Mouse (Mus musculus): ENCODE measurements around the gene Ifna2.

The Ifna2 gene

DNA sequence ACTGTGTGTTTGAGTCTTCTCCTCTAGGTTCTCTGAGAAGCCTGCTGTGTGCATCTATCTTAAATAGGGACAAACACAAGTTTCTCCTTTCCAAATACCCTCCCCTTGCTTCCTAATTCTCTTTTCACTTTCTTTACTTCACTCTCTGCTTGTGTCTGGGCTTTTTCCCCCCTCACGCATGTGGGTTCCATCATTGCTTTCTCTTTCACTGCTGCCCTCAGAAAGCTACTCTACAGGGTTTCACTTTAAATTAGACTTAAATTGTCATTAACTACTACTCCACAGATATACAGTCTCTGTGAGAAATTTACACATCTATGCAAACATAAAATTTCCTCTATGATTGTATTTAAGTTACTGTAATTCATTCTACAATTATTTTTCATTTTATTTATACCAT, at the start of gene Ifna2:
Gene Ifna2, minus strand, starts transcription at position 101 of the 400 bp plus-strand sequence.
- no peak for DNase-seq

DNA sequence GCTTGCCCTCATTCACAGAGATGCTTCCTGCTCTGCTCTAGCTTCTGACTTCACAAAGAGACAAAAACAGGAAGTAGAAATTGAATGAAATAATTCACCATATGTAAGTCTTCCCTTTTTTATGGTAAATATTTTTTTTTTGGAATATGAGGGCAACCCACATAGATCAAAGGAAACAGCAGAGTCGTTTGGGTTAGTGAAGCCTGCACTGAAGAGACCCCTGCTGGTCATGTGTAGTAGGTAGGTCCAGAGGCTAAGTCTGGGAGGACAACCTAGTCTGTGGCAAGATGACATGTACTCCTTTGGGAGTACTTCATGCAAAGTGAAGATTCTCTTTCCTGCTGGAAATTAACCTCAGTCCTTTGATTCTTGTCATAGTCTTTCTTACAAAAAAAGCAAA, 43.6 kb upstream of the Ifna2 start:
- DNase-seq: peak; percentile 48

DNA sequence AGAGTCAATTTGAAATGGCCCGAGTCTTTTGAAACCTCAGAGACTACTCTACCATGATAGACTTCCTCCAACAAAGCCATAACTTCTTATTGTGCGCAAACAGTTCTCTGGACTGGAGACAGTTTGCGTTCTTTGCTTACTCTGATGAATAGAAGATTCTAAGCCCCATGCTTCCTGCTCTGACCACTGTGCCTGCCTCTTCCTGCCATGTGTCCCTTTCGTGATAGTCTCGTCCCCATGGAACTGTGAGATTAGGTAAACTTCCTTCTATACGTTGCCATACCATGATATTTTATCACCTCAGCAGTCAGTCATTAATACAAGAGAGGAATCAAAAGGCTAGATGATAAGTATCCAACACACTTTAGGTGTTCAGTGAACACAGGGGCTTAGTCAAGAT, 43.0 kb upstream of the Ifna2 start:
- DNase-seq: peak; percentile 24

DNA sequence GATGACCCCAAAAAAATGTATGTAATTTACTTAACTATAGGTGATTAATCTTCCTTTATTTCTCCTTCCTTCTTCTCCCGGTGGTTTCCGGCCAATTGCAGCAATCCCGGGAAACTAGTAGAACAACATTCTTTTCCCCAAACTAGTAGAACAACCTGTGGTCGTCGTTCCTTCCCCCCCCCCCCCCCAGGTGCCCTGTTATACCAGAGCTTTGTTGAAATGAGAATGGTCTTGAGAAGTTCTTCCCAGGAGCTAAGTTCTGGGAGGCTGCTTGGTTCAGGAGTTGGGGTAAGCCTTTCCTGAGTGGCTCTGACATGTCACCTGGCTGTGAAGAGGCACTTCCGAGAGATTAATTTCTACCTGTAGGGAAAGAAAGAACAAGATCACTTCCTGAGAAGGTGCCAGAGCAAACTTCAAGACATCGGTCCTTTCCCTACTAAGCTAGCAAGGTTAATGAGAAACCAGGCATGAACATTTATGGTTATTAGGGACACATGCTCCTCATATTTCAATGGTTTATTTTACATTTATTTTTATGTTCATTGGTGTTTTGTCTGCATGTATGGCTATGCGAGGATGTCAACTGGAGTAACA, 39.9 kb upstream of the Ifna2 start:
- DNase-seq: peak; percentile 42

DNA sequence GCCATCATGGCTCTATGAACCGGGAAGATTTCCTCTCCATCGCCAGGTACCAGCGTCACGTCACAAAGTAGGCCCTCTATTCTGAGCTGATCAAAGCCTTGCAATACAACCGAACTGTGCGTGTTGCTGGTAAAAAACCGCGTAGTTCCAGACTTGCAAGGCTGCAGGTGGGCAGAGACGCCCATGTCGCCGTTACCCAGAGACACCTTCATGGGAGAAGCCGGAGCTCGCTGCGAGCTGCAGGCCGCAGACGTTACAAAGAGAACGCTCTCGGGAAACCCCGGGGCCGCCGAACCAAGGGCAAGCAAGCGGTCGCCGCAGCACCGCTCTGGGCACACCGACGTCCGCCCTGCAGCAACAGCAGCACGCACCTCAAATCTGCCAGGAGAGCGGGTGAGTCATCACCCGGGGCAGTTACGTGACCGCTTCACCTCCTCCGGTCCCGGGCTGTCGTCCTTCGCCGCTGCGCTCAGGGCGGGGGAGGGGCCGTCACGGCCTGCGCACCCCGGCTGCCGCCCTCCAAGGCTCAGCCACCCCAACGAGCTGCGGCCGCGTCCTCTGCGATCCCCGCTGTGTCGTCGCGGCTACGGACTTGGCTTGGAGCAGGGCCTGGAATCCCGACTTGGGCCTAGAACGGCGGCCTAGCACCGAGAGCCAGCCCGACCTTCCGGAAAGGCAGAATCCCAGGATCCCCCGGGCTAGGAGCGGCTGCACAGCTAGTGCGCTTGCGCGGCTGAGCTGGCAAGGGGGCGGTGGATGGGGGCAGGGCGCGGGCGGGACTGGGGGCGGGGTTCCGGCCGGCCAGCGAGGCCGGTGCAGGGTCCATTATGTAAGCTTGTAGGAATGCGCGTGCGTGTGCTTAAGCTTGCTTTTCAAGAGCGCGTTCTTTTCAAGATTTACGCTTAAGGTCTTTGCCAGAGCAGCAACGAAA, 38.3 kb upstream of the Ifna2 start, which contains the start of the genes Gm26566 and Klhl9:
Gene Gm26566, plus strand, starts transcription at position 15 of the 931 bp plus-strand sequence.
Gene Klhl9, minus strand, starts transcription at position 675 of the 931 bp plus-strand sequence.
- peak; percentile 99 for DNase-seq

DNA sequence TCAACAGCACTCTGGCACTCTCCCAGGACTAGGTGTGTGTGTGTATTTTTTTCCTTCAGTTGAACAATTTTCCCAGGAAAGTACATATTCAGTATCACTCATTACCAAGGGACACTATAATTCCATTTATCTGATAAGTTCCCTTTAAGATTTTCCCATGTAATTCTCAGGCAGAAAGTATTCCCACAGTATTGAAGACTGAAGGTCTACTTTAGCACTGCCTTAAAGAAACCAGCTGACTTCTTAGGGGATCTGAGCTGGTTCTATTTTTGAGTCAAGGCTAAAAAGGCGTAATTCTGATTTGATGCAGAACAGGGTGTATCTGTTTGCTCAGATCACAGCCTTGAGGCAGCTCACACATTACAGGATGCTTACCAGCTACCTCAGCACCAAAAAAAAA, 35.0 kb upstream of the Ifna2 start:
- DNase-seq: no peak

DNA sequence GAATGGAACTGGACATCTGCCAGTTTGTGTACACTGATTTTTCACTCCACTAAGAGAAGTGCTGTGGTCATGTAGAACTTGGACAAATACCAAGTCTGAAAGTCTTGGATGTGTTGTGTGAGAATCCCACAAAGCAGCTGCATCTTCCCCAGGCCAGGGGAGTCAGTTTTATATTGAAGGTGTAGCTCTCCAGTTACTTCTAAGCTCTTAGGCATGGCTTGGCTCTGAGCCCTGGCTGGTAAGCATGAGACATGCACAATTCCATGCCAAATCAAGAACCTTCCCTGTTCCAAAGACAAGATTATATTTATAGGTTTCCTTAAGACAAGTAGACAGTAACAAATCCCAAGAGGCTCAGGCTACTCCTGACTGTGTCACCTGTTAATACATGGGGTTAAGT, 31.3 kb upstream of the Ifna2 start:
- peak; percentile 88 for DNase-seq

DNA sequence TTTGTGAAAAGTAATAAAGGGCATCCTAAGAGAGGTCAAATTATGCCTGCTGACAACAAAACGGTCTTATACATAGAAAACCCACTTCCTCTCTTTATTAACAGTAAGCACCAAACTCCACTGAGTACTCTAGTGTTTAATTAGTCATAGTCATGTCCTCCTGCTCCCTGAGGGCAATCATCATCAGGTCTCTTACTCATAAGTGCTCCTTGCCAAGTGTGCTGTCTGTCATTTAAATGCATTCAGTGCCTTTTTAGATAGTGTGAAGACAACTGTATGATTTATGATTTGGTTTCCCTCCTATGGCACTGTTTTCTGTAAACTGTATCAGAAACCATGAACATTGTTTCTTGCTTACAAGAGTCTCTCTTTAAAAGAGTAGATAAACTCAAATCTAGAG, 30.6 kb upstream of the Ifna2 start:
- DNase-seq: no peak

DNA sequence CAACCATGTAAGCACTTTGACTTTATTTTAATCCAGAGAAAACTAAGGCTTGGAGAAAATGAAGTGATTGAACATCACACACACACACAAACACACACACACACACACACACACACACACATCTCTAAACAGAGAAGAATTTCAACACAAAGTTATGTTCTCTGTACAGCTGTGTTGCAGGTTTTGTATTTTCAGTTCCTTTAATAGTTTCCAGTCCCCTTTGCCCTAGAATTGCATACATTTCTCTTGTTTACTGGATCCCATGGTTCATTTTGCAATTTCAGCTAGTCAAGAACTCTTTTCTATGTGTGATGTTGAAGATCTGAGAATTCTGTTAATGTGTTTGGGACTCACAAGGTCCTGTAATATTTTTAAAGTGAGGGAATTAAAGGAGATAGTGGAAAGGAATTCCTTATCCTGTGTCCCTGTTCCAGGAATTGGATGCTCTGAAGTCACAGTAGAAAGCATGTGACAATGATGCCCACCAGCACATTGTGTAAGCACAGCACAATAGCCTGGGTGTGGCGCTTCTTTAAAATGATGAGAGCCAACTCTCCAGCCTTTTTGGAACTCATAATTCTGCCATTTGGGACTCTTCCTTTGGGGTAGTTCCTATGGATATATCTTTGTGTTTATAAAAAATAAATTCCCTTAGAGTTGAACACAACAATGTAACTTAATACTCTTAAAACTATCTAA, 23.6 kb upstream of the Ifna2 start:
- DNase-seq: peak; percentile 81

DNA sequence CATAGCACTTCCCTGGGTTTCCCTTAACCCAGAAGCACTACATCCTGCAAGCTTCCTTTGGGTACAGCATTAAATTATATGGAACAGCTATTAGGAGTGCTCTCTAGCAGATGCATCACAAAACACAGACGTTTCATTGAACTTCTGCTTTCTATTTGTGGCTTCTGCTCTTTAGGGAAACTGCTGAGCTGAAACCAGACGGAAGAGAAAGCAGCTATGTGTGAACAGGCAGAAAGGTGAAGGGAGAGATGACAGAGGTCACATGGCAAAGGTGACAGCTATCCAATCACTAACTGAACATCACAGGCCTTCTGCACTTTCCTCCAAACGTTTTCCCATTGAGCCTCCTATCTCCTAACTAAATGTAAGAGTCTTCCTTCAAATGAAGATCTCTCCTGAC, 22.2 kb upstream of the Ifna2 start:
- peak; percentile 88 for DNase-seq

DNA sequence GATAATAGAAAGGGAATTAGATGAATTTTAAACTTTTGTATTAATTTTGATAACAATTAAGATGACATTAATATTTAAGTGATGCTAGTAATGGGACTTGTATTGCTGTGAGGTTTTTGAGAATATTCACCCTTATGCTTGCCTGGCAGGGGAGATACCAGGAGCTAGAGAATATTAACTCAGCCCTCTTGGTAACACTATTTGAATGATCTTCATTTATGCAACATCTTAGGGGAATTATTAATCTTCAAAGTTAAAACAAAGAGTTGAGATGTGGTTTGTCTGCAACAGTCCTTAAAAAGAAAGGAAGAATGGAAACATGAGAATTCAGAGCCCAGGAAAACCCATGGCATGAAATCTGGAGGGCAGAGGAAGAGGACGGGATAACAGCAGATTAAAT, 15.6 kb upstream of the Ifna2 start:
- no peak for DNase-seq

DNA sequence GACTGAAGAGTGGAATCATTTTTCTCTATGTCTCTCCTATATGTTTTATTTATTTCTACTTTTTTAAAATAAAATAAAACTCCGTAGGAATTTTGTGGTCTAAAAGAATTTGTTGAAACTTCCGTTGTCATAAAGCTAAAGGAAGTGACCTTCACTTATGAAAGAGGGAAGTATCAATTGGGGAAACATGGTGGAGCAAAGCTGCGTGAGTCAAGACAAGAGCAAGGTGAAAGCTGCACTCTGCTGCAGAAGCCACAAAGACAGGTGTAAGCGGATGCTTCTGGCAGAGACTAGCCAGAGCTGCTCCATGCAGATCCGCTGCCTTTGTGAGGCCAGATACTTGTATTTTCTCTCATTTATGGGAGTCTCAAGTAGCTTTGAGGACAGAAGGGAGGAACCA, 15.1 kb upstream of the Ifna2 start:
- DNase-seq: no peak

DNA sequence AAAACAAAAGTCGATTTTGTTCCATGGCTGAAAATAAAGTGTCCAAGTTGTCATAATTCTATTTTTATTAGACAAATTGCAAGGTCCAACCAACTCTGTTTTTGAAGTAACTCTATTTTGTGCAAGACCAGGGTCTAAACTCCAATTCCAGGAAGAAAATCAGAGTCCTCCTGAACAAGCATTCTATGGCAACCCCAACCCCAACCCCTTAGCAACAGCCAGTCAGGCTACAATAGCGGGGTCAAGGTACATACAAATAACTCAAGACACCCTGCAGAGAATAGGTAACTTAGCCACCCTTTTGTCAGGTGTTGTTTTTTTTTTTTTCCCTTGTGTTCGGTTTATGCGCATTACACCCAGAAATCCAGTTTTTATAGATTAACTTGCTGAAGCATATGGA, 14.0 kb upstream of the Ifna2 start:
- no peak for DNase-seq

DNA sequence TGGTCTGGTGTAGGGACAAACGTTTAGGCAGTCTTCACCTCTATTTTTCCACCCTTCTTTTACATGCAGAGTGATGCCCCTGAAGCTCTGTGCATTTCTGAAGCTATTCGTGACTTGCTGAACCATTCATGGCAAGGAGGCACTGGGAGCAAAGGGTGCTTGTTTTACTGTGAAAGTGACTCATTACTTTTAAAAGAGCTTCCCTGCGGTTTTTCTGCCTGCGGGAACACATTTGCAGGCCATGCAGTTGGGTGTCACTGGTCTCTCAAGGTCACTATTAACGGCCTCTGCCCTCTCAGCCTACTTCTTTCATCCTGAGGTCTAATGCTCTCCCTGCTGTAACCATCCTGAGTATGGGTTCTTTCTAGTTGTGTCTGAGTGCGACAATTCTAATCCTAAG, 13.4 kb upstream of the Ifna2 start:
- no peak for DNase-seq

DNA sequence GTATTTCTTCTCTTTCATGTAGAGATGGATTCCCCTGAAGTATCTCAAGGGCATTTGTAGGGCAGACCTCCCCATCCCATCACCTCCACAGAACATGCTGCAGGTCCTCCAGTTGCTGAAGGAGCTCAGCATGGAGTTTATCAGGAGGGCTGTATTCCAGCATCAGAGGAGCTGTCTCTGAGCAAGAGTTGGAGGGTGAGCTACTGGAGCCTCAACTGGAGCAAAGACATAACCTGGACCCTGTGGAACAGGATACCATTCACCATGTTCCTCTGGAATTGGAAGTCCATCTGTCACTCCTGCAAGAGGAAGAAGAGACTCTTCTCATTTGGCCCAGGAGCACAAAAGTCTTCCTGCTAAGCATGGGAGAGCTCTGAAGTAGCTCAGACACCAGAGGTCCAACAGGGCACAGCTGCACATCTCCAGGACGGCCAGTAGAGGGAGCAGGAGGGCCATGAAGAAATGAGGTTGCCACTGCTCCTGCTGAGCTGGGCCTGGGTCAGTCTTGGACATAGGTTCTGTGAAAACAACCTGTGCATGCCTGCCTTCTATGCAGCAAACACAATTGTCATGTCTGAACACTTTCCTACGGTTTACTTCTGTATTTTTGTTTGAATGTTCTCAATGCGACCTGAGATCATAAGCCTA, 12.6 kb upstream of the Ifna2 start:
- peak; percentile 94 for DNase-seq

DNA sequence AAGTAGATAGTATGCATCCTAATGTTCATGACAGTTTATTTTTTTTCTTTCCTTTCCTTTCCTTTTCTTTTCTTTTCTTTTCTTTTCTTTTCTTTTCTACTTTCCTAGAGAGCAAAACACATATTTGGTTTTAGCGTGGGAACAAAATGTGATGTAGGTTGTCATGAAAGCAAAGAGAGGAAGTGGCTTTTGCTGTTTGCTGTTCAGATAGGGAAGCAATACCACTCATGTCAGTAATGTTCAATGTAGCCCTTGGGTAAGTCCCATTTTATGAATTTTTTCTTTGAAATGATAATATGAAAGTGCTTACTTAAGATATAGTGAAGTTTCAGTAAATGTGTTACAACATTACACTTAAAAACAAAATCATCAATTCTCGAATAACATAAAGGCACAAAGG, 9.7 kb upstream of the Ifna2 start:
- DNase-seq: no peak

DNA sequence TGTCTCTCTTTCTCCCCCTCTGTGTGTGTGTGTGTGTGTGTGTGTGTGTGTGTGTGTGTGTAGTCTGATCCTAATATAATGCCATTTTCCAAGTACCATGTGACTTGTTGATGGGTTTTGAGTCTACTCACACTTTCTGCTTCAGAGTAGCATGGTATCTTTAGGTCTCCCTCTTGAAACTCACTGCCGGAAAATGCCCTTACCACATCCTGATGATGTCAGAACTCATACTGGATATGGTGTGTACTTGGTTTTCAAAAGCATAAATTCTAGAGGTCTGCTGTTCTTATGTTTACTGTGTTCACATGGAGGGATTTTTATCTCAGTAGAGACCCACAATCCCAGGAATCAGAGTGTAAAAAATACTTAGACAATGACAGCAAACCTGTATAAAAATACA, 8.8 kb upstream of the Ifna2 start:
- DNase-seq: no peak

DNA sequence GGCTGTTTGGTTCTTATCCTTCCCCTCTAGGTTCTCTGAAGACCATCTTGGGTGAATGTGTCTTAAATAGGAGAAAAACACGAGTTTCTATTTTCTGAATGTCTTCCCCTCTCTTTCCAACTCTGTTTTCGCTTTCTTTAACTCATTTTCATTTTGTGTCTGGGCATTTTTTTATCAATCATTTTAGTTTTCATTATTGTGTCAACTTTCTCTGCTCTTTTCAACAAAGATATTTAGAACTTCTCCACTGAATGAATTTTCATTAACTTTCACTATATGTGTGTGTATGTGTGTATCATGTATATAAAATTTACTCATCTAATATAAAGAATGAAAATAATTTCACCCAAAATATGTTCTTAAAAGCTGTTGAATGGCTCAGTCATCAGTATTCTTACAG, 7.5 kb upstream of the Ifna2 start, which contains the start of gene Ifnab:
Gene Ifnab, minus strand, starts transcription at position 101 of the 400 bp plus-strand sequence.
- no peak for DNase-seq

DNA sequence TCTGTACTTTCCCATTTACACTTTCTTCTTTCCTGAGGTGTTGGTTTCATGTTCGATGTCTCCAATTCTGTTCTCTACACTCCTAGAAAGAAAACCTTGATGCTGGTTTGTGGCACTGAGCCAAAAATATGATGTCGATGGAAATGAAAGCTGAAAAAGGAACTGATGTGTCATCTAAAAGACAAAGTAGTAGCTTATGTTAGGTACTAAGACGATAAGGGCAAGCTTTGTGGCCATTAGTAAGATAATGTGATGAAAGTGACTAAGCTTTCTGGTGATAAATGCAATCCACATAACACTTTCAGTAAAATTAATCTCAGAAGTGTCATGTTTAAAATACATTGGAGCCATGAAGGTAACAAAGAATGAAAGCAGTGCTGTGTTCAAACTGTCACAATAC, 2.4 kb downstream of the Ifna2 start:
- DNase-seq: no peak

DNA sequence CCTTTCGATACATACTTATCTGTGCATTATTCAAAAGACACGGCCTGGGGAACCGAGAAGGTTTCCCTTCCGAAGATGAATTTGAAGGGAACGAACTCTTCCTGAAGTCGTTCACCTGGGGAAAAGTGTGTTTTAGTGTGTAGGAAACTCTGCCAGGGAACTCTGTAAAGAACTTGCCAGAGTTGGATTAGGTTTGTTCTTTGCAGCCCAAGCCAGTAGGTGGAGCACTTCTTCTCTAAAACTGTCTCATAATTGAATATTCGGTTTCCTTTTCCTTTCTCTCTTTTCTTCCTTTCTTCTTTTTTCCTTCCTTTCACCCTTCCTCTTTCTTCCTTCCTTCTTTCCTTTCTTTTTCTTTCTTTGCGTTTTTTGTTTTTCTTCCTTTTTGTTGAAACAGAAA, 3.4 kb downstream of the Ifna2 start:
- no peak for DNase-seq

DNA sequence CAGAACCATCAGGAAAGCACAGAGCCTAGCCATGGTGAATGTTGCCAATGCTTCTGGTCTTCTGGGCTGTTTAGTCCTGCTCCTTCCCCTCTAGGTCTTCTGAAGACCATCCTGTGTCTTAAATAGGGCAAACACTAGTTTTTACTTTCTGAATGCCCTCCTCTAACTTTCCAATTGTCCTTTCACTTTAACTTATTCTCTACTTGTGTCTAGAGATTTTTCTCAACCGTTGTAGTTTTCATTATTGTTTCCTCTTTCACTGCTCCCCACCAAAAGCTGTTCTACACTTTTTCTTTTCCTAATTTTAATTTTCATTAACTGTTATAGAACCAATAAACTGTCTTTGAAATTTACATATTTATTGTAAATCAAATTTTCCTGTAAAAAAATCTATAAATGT, 6.9 kb downstream of the Ifna2 start, which contains the start of gene Ifna16:
Gene Ifna16, minus strand, starts transcription at position 101 of the 400 bp plus-strand sequence.
- DNase-seq: no peak

DNA sequence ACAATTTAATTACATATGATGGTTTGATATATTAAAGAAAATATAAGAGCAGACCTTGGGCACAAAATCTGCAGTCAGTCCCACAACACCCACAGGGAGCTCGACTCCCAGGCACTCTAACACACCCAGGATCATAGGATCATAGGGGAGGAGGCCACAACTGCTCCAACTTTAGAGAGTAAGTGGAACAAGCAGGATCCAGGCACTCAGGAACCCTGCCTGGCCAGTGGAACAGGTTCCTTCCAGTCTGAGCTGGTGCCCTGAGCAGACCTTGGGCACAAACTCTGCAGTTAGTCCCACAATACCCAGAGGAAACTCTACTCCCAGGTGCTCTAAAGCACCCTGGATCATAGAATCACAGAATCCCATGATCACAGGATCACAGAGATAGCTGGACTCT, 28.3 kb downstream of the Ifna2 start:
- peak; percentile 72 for DNase-seq

DNA sequence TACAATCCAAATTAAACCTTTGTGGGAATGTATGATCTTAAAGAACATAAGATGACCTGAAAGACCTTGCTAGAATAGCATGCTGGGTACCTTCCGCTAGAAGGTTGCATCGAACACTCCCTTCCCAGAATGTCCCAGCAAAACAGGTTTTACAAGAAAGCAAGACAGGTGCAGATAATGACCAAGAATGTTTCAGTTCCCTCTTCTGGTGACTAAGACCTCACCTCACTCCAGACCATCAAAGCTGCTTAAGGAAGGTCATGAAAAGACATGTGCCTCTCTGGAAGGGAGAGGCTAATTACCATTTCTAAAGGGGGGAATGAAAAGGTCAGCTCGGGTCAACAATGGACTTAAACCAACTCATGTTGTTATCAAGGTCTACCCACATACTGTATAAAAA, 30.1 kb downstream of the Ifna2 start:
- no peak for DNase-seq

Measured in heart, adult 11 months (tissue).